Mouse (Mus musculus) testis, adult 2 months (tissue): Measurements from ENCODE around the gene Eml5.

ENCODE experiments used
- CTCF ChIP-seq: fragments of 200-500 bp; IDR thresholded peaks from 2 replicates; pipeline ENCODE4 v1.5.1; 2012; ENCODE audit warnings: low read depth, mild to moderate bottlenecking, inconsistent platforms, low read length, moderate library complexity; ENCODE audit not compliant: control insufficient read depth, insufficient read depth, insufficient replicate concordance
- POLR2A ChIP-seq: fragments of 200-500 bp; IDR thresholded peaks from 2 replicates; pipeline ENCODE4 v1.6.1; 2012; ENCODE audit warnings: low read depth, mild to moderate bottlenecking, inconsistent platforms, low read length, moderate library complexity; ENCODE audit not compliant: control insufficient read depth

GRCm38 (mm10) chr12:98844774-98845173 lies 56.5 kb downstream of the Eml5 start:
- TF ChIP-seq CTCF (no peak), POLR2A (no peak)
